Mouse (Mus musculus): ENCODE measurements around the gene Hnrnpf. TPM values are rescaled to one million over a fixed set of nuclear protein-coding genes. Genes with fewer than 3 reads are reported as not detected.

The Hnrnpf gene
- polyA plus RNA-seq, 1 experiment: 374 TPM

DNA sequence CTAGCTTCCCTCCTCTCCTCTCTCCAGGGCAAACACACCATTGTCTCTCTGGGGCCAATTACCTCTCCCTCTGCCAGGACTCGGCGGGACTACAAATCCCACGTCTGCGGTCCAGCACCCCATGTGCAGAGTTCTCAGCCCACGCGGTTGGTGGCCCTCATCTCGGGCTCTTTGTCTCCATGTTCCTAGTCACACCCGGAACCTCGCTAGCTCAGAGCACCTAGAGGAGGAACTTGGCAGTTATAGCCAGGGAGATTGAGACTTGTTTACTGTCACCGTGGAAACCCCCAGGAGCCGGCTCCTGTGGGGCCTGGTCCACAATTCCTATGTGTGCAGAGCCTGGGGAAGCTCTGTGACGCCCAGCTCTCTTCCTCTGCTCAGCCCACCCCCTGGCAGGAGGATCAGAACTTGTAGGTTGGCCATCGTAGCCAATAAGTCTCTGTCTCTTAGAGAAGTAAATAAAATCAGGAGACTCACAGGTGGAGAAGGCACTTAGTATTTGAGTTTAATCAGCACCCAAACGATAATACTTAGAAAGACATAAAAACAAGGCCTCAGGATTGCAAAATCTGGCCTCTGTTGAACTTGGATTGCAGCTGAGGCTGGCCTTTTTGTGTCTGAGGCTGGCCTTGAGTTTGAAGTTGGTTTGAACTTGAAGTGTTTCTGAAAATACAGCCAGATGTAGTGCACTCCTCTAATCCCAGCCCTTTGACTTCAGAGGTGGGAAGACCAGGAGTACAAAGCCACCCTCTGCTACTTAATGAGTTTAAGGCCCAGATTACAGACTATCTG is 8.6 kb upstream of the Hnrnpf start:
- no peaks in the 10 kb centered on the region for H3K79me3 ChIP-seq (ENCODE audit: low read depth)
- H3K36me3 ChIP-seq (ENCODE audit: control insufficient read depth, insufficient read depth): no peaks in the 10 kb centered on the region
- no peak overlapping the region for H3K4me3 ChIP-seq (ENCODE audit: insufficient read depth, poor library complexity, severe bottlenecking)
- no peaks in the 10 kb centered on the region for H3K27me3 ChIP-seq (ENCODE audit: control insufficient read depth, insufficient read depth, insufficient read length)
- TF ChIP-seq CEBPB (IDR thresholded peaks at IDR 0.05; ENCODE audit: low read depth) (no peak), MAX (IDR thresholded peaks at IDR 0.05) (no peak), USF1 (IDR thresholded peaks at IDR 0.05; ENCODE audit: low read depth) (no peak), MYOG (IDR thresholded peaks at IDR 0.05; ENCODE audit: control insufficient read depth, extremely low read depth, insufficient read length) (no peak)
- H3ac ChIP-seq (ENCODE audit: control insufficient read depth, insufficient read length, low read depth): no peak overlapping the region
- no peaks in the 10 kb centered on the region for H3K79me2 ChIP-seq (ENCODE audit: control insufficient read depth, insufficient read depth)

DNA sequence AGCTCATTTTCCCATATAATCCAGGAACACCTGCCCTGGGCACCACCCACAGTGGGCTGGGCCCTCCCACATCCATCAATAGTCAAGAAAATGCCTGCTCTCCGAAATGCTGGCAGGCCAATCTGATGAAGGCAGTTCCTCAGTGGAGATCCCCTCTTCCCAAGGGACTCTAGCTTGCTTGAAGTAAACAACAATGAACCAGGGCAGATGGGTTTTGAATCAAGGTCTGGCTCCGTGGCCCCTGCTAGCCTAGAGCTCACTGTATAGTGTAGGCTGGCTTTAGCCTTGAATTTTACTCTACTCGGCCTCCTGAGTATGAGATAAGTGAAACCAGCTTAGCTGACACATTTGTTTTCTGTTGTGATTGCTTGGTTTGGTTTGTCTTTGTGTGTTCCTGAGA is 7.7 kb upstream of the Hnrnpf start:
- Histone ChIP-seq H3K27me3 (ENCODE audit: control insufficient read depth, insufficient read depth, insufficient read length) (no peaks in the 10 kb centered on the region), H3K79me3 (ENCODE audit: low read depth) (no peaks in the 10 kb centered on the region), H3K79me2 (ENCODE audit: control insufficient read depth, insufficient read depth) (no peaks in the 10 kb centered on the region), H3K4me3 (ENCODE audit: insufficient read depth, poor library complexity, severe bottlenecking) (no peak overlapping the region), H3K36me3 (ENCODE audit: control insufficient read depth, insufficient read depth) (no peaks in the 10 kb centered on the region), H3ac (ENCODE audit: control insufficient read depth, insufficient read length, low read depth) (no peak overlapping the region)
- TF ChIP-seq FOSL1 (IDR thresholded peaks at IDR 0.05; ENCODE audit: insufficient read depth, low read length, poor library complexity, severe bottlenecking): no peak
- no peak for TF ChIP-seq CTCF (IDR thresholded peaks at IDR 0.05; ENCODE audit: control insufficient read depth, insufficient read depth, insufficient read length)
- no peak for TF ChIP-seq CEBPB (IDR thresholded peaks at IDR 0.05; ENCODE audit: low read depth)
- no peak for TF ChIP-seq MYOG (IDR thresholded peaks at IDR 0.05; ENCODE audit: control insufficient read depth, extremely low read depth, insufficient read length)
- no peak for TF ChIP-seq MAX (IDR thresholded peaks at IDR 0.05)
- no peak for TF ChIP-seq USF1 (IDR thresholded peaks at IDR 0.05; ENCODE audit: low read depth)
- TF ChIP-seq MYOD1 (IDR thresholded peaks at IDR 0.05; ENCODE audit: control insufficient read depth, insufficient read length, low read depth): no peak

DNA sequence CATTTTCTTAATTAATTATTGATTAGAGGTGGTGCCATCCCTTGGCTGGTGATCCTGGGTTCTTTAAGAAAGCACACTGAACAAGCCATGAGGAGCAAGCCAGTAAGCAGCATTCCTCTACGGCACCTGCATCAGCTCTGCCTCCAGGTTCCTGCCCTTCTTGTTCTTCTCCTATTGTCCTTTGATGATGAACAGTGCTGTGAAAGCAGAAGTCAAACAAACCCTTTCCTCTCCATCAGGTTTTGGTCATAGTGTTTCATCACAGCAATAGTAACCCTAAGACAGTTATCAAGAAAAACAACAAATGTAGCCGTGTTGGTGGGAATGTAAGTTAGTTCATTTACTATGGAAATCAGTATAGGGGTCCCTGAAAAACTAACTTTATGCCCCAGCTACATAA is 6.7 kb upstream of the Hnrnpf start:
- Histone ChIP-seq H3K4me3 (ENCODE audit: insufficient read depth, poor library complexity, severe bottlenecking) (no peak overlapping the region), H3K79me2 (ENCODE audit: control insufficient read depth, insufficient read depth) (no peaks in the 10 kb centered on the region), H3K36me3 (ENCODE audit: control insufficient read depth, insufficient read depth) (no peaks in the 10 kb centered on the region), H3K27me3 (ENCODE audit: control insufficient read depth, insufficient read depth, insufficient read length) (no peaks in the 10 kb centered on the region), H3ac (ENCODE audit: control insufficient read depth, insufficient read length, low read depth) (no peak overlapping the region), H3K79me3 (ENCODE audit: low read depth) (no peaks in the 10 kb centered on the region)
- TF ChIP-seq MAX (IDR thresholded peaks at IDR 0.05) (no peak), USF1 (IDR thresholded peaks at IDR 0.05; ENCODE audit: low read depth) (no peak), CEBPB (IDR thresholded peaks at IDR 0.05; ENCODE audit: low read depth) (no peak), FOSL1 (IDR thresholded peaks at IDR 0.05; ENCODE audit: insufficient read depth, low read length, poor library complexity, severe bottlenecking) (no peak), MYOD1 (IDR thresholded peaks at IDR 0.05; ENCODE audit: control insufficient read depth, insufficient read length, low read depth) (no peak), MYOG (IDR thresholded peaks at IDR 0.05; ENCODE audit: control insufficient read depth, extremely low read depth, insufficient read length) (no peak), CTCF (IDR thresholded peaks at IDR 0.05; ENCODE audit: control insufficient read depth, insufficient read depth, insufficient read length) (no peak)

DNA sequence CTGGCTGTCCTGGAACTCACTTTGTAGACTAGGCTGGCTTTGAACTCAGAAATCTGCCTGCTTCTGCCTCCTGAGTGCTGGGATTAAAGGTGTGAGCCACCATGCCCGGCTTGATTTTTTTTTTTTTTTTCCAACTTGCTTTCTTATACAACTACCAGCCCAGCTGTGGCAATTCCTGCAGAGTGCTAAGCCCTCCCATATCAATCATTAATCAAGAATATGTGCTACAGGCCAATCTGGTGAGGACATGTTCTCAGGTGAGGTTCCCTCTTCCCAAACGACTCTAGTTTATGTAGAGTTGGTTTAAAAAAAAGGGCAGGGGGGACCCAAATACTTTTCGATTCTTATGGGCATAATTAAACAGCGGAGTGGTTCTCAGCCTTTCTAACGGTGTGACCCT is 2.3 kb upstream of the Hnrnpf start:
- H3K79me3 ChIP-seq (ENCODE audit: low read depth): no peaks in the 10 kb centered on the region
- TF ChIP-seq CEBPB (IDR thresholded peaks at IDR 0.05; ENCODE audit: low read depth) (no peak), FOSL1 (IDR thresholded peaks at IDR 0.05; ENCODE audit: insufficient read depth, low read length, poor library complexity, severe bottlenecking) (no peak), MYOD1 (IDR thresholded peaks at IDR 0.05; ENCODE audit: control insufficient read depth, insufficient read length, low read depth) (no peak), CTCF (IDR thresholded peaks at IDR 0.05; ENCODE audit: control insufficient read depth, insufficient read depth, insufficient read length) (no peak), MAX (IDR thresholded peaks at IDR 0.05) (no peak), USF1 (IDR thresholded peaks at IDR 0.05; ENCODE audit: low read depth) (no peak), MYOG (IDR thresholded peaks at IDR 0.05; ENCODE audit: control insufficient read depth, extremely low read depth, insufficient read length) (no peak)
- no peaks in the 10 kb centered on the region for H3K36me3 ChIP-seq (ENCODE audit: control insufficient read depth, insufficient read depth)

DNA sequence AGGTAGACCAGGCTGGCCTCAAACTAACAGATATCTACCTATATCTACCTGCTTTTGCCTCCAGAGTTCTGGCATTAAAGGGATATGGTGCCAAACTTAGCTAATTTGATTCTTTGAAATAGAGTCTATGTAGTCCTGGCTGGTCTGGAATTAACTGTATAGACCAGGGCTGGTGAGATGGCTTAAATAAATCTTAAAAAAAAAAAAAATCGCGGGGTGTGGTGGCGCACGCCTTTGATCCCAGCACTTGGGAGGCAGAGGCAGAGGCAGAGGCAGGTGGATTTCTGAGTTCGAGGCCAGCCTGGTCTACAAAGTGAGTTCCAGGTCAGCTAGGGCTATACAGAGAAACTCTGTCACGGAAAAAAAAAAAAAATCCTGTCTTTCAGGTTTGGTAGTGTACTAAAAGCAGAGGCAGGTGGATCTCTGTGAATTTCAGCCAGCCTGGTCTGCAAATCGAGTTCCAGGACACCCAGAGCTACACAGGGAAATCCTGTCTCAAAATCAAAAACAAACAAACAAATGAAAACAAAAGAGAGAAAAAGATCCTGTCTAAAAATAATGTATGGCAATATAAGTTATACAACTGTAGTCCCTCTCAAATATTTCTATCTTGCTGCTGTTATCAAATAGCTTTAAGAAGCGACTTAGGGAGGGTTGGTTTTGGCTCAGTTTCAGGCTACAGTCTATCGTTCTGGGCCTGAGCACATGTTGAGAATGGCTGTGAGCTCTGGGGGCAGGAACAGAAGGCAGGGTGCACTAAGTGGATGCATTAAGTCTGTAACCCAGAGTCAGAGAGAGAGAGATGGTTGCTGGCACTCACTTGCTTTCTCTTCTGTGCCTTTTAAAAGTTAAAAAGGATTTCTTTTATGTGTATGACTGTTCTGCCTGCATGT is 1.6 kb downstream of the Hnrnpf start:
- Histone ChIP-seq H3ac (ENCODE audit: control insufficient read depth, insufficient read length, low read depth) (no peak overlapping the region), H3K36me3 (ENCODE audit: control insufficient read depth, insufficient read depth) (no peaks in the 10 kb centered on the region), H3K4me3 (ENCODE audit: insufficient read depth, poor library complexity, severe bottlenecking) (no peak overlapping the region), H3K79me3 (ENCODE audit: low read depth) (no peaks in the 10 kb centered on the region), H3K27me3 (ENCODE audit: control insufficient read depth, insufficient read depth, insufficient read length) (no peaks in the 10 kb centered on the region), H3K79me2 (ENCODE audit: control insufficient read depth, insufficient read depth) (peaks cover 11% of the 10 kb centered on the region)
- no peak for TF ChIP-seq CEBPB (IDR thresholded peaks at IDR 0.05; ENCODE audit: low read depth)

More for the DNA sequence above, 2.3 kb upstream of the Hnrnpf start:
- Histone ChIP-seq H3ac (ENCODE audit: control insufficient read depth, insufficient read length, low read depth) (no peak overlapping the region), H3K4me3 (ENCODE audit: insufficient read depth, poor library complexity, severe bottlenecking) (no peak overlapping the region), H3K27me3 (ENCODE audit: control insufficient read depth, insufficient read depth, insufficient read length) (no peaks in the 10 kb centered on the region), H3K79me2 (ENCODE audit: control insufficient read depth, insufficient read depth) (no peaks in the 10 kb centered on the region)

All from C2C12 (cell line).